Mouse (Mus musculus): ENCODE measurements around the gene Nfe2. TPM values are rescaled to one million over a fixed set of nuclear protein-coding genes. Genes with fewer than 3 reads are reported as not detected.
"Not testable (repeated sequence)": the region's sequence is repeated elsewhere in the genome, so short reads cannot be mapped to it uniquely, and the experiment has no call there.

The Nfe2 gene
- polyA plus RNA-seq, 1 experiment = 321 TPM

DNA sequence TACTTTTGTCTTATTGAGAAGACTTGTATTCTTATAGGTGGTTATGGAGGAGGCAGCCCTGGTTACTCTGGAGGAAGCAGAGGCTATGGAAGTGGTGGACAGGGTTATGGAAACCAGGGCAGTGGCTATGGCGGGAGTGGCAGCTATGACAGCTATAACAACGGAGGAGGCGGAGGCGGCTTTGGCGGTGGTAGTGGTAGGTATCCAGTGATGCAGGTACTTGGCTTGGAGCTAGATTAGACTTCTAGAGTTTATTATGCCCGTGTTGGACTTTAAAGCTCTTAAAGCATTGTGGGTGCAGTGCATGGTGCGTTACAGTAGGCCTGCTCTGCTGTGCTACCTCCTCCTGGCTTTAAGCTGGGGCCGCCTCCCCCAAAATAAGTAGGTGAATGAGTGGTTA is 15.3 kb downstream of the Nfe2 start:
- peaks cover 39% of the 10 kb centered on the region for H3K4me1 ChIP-seq
- no peaks in the 10 kb centered on the region for H3K9me3 ChIP-seq
- peak overlapping the region; percentile 84 for H3K4me3 ChIP-seq (replicated peaks)
- H3K36me3 ChIP-seq (replicated peaks; ENCODE audit: low read length) = peaks cover 64% of the 10 kb centered on the region
- no peaks in the 10 kb centered on the region for H3K27me3 ChIP-seq (replicated peaks)
- TF ChIP-seq FLI1 (IDR thresholded peaks at IDR 0.05; ENCODE audit: low read length) = no peak
- no peak for TF ChIP-seq GATA1 (IDR thresholded peaks at IDR 0.05; ENCODE audit: borderline replicate concordance, low read length)

DNA sequence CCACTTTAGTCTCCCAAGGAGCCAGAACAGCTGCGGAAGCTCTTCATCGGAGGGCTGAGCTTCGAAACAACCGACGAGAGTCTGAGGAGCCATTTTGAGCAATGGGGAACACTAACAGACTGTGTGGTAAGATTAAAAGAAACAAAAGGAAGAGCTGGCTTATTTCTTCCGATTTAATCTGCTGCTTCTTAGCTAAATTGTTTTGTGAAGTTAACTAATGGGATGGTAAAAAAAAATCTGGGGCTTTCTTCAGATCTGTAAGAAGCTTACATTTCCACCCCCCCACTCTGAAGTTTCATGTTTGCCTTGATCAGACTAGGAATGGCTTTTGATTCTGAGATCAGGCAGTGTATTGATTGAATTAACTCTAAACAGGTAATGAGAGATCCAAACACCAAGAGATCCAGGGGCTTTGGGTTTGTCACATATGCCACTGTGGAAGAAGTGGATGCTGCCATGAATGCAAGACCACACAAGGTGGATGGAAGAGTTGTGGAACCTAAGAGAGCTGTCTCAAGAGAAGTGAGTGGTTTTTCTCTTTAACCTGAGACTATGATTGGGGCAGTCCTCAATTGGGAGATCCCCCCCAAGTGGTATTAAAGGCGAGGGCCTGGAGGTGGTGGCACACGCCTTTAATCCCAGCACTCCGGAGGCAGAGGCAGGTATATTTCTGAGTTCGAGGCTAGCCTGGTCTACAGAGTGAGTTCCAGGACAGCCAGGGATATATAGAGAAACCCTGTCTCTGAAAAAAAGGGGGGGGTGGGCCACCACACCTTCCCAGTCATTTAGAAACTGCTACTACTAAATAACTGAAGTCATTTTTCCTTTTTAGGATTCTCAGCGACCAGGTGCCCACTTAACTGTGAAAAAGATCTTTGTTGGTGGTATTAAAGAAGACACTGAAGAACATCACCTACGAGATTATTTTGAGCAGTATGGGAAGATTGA is 16.9 kb downstream of the Nfe2 start:
- Histone ChIP-seq H3K4me1 (peaks cover 44% of the 10 kb centered on the region), H3K4me3 (replicated peaks) (peak overlapping the region; percentile 98), H3K36me3 (replicated peaks; ENCODE audit: low read length) (peaks cover 48% of the 10 kb centered on the region)
- H3K9me3 ChIP-seq; H3K27me3 ChIP-seq (replicated peaks): not testable (repeated sequence)

DNA sequence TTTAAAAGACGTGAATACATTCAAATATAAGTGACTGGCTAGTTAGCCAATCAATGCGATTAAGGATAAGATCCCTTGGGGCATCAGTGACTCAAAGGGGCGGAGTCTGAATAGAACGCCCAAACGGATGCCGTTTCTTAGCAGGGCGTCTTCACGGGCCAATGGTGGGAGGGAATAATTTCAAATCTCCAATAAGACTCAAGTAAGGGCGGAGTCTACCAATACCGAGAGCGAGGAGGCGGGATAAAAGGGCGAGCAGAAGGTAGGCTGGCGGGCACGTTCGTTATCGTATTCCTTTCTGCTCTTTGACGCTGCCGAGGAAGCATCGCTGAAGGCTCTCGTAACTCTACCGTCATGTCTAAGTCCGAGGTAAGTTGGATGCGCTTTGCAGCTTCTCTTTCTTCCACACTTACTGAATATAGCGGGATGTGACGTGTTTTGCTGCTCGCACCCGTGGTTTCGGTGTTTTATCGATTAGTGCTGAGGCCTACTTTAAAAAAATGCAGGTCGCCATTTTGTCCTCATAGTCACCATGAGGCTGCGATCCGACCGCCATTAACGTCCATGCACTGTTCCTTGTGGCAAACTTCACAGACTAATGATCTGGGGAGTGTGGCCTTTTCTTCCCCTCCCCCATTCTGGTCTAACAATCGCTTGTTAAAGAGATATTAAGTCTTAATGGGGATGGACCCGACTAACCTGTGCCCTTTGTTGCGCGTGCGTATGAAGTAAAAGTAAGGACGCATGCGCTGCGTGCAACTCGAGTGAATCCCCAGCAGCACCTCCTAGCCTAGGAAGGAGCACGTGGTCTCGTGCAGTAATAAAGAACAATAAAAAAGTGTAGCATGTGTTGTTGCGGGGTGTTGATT is 17.8 kb downstream of the Nfe2 start, which contains the start of gene Hnrnpa1:
Gene Hnrnpa1 (plus strand): TSS at position 273 of the 869 bp plus-strand sequence.
- Histone ChIP-seq H3K9me3 (no peaks in the 10 kb centered on the region), H3K4me1 (peaks cover 44% of the 10 kb centered on the region), H3K27me3 (replicated peaks) (no peaks in the 10 kb centered on the region), H3K4me3 (replicated peaks) (peak within 1 kb of the TSS; percentile 98), H3K36me3 (replicated peaks; ENCODE audit: low read length) (peaks cover 46% of the 10 kb centered on the region)
- TF ChIP-seq GATA1 (IDR thresholded peaks at IDR 0.05; ENCODE audit: borderline replicate concordance, low read length) = no peak
- TF ChIP-seq FLI1 (IDR thresholded peaks at IDR 0.05; ENCODE audit: low read length) = no peak

DNA sequence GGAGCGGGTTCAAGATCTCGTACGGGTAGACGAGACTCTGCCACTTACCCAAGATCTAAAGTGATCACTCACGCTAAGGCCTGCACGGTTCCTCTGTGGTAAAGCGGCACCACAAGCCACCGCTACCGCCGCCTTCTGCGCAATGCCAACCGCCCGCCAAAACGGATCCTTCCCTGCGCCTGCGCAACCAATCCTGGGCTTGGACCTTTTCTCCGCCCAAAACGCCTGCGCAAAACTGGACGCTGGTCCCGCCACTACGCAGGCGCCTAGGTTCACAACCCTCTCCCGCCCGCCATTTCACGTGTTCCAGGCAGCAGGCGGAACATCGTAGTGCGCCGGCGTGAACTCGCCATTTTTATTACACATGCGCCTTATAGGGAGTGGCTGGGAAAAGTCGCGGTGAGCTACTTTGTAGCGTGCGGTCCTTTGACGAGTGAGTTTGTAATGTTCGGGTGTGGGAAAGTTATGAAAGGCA is 18.5 kb downstream of the Nfe2 start, which contains the start of gene Cbx5:
Gene Cbx5 (minus strand): TSS at position 132 of the 475 bp plus-strand sequence.
- peaks cover 39% of the 10 kb centered on the region for H3K4me1 ChIP-seq
- no peaks in the 10 kb centered on the region for H3K9me3 ChIP-seq
- H3K4me3 ChIP-seq (replicated peaks) = peak within 1 kb of the TSS; percentile 98
- H3K36me3 ChIP-seq (replicated peaks; ENCODE audit: low read length) = peaks cover 46% of the 10 kb centered on the region
- no peak for TF ChIP-seq FLI1 (IDR thresholded peaks at IDR 0.05; ENCODE audit: low read length)
- no peak for TF ChIP-seq GATA1 (IDR thresholded peaks at IDR 0.05; ENCODE audit: borderline replicate concordance, low read length)
- H3K27me3 ChIP-seq (replicated peaks) = no peaks in the 10 kb centered on the region

DNA sequence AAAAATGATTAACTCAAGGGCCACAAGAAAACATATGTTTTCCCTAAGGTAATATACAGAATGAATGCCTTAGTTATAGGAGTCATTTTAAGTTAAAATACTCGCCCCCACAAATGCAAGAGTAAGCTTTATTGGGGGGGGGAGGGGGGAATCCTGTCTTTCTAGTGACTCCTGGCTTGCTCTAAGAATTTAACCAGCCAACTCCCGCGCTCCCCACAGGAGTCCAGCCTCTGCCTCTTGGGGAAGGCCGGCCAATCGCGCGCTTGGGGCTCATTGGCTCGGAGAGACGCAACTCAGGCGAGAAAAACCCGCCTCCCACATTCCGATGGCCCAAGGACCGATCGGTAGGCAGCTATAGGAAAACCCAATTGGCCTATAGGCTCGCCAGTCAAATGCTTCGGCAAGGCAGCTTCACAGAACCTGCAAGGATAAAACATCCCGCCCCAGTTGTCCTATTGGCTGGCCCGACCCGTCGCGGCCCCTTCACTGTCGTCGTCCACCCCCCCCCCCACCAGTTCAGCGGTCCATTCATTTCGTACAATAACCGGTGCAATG is 19.0 kb downstream of the Nfe2 start:
- TF ChIP-seq GATA1 (IDR thresholded peaks at IDR 0.05; ENCODE audit: borderline replicate concordance, low read length) (no peak), FLI1 (IDR thresholded peaks at IDR 0.05; ENCODE audit: low read length) (no peak)
- H3K36me3 ChIP-seq (replicated peaks; ENCODE audit: low read length) = peaks cover 49% of the 10 kb centered on the region
- peaks cover 39% of the 10 kb centered on the region for H3K4me1 ChIP-seq
- H3K9me3 ChIP-seq = no peaks in the 10 kb centered on the region
- H3K4me3 ChIP-seq (replicated peaks) = peak overlapping the region; percentile 98
- no peaks in the 10 kb centered on the region for H3K27me3 ChIP-seq (replicated peaks)

DNA sequence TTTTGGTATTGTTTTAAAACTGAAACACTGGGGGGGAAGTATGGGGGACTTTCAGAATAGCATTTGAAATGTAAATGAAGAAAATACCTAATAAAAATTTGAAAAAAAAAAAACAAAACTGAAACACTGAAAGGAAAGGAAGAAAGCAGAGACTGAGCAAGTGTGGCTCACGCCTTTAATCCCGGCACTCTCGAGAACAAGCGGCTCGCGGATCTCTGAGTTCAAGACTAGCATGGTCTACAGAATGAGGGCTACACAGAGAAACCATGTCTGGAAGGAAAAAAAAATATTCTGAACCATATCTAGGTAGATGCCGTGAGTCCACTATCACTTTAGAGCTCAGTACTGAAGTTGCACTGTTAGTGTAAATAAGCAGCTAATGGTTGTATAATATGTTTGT is 20.9 kb downstream of the Nfe2 start:
- H3K36me3 ChIP-seq (replicated peaks; ENCODE audit: low read length) = peaks cover 36% of the 10 kb centered on the region
- peaks cover 34% of the 10 kb centered on the region for H3K4me1 ChIP-seq
- H3K4me3 ChIP-seq (replicated peaks) = peak overlapping the region; percentile 69
- H3K9me3 ChIP-seq = no peaks in the 10 kb centered on the region
- no peak for TF ChIP-seq GATA1 (IDR thresholded peaks at IDR 0.05; ENCODE audit: borderline replicate concordance, low read length)
- no peaks in the 10 kb centered on the region for H3K27me3 ChIP-seq (replicated peaks)

DNA sequence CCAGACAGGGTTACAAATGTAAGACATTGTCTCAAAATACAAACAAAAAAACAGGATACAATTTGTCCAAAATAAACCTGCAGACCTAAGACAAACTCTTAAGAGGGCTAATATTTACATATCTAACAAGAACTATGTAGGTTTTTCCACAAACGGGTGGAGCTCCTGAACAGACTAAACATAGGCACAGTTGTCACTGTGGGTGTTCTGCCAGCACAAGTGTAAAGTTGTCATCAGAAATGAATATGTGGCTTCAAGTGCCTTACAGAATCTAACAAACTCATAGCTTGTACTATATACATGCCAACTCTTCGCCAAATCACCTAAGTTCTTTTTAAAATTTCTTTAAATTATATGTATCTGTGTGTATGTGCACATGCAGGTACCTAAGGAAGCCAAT is 25.1 kb downstream of the Nfe2 start:
- peaks cover 24% of the 10 kb centered on the region for H3K36me3 ChIP-seq (replicated peaks; ENCODE audit: low read length)
- no peaks in the 10 kb centered on the region for H3K9me3 ChIP-seq
- H3K27me3 ChIP-seq (replicated peaks) = no peaks in the 10 kb centered on the region
- no peak overlapping the region for H3K4me3 ChIP-seq (replicated peaks)
- H3K4me1 ChIP-seq = peaks cover 44% of the 10 kb centered on the region
- TF ChIP-seq FLI1 (IDR thresholded peaks at IDR 0.05; ENCODE audit: low read length) (no peak), GATA1 (IDR thresholded peaks at IDR 0.05; ENCODE audit: borderline replicate concordance, low read length) (no peak)

DNA sequence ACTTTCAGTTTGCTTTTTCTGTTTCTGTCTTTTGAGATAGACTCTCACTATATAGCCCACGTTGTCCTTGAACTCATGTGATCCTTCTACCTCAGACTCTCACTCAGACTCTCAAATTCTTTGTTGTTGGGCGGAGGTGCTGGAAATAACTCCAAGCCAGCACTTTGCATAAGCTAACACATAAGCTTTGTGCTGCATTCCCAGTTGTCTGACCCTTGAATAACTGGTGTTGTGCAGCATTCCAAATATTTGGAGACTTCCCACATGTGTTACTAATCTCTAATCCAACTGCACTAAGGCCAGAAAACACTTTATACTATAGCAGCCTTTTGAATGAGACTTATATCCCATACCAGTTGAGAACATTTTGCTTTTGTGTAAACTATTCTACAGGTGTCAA is 29.3 kb downstream of the Nfe2 start:
- Histone ChIP-seq H3K27me3 (replicated peaks) (no peaks in the 10 kb centered on the region), H3K36me3 (replicated peaks; ENCODE audit: low read length) (peaks cover 17% of the 10 kb centered on the region)
- no peak for TF ChIP-seq GATA1 (IDR thresholded peaks at IDR 0.05; ENCODE audit: borderline replicate concordance, low read length)
- TF ChIP-seq FLI1 (IDR thresholded peaks at IDR 0.05; ENCODE audit: low read length) = no peak

DNA sequence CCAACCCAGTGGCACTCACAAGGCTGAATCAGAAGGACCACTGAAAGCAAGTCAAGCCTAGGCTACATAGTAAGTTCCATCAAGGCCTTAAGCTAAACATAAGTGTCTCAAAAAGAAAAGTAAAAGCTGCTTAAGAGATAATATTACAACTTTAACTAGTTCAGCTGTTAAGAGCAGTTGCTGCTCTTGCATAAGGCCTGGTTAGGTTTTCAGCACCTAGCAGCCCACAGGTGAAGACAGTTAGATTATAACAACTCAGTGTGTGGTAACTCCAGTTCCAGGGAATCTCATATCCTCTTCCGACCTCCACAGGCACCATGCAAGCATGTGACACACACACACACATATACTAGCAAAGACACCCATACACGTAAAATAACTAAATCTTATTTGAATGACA is 30.6 kb downstream of the Nfe2 start:
- Histone ChIP-seq H3K4me1 (peaks cover 40% of the 10 kb centered on the region), H3K36me3 (replicated peaks; ENCODE audit: low read length) (peaks cover 13% of the 10 kb centered on the region), H3K9me3 (no peaks in the 10 kb centered on the region), H3K4me3 (replicated peaks) (no peak overlapping the region), H3K27me3 (replicated peaks) (no peaks in the 10 kb centered on the region)
- TF ChIP-seq GATA1 (IDR thresholded peaks at IDR 0.05; ENCODE audit: borderline replicate concordance, low read length) (no peak), FLI1 (IDR thresholded peaks at IDR 0.05; ENCODE audit: low read length) (no peak)

More for the DNA sequence above, 29.3 kb downstream of the Nfe2 start:
- Histone ChIP-seq H3K4me1 (peaks cover 35% of the 10 kb centered on the region; the same call in 1 of the 2 replicates), H3K9me3 (no peaks in the 10 kb centered on the region), H3K4me3 (replicated peaks) (no peak overlapping the region)
